Mouse (Mus musculus) CH12.LX (cell line): Measurements from ENCODE around the gene Rgs5. TPM values are rescaled to one million over a fixed set of nuclear protein-coding genes. Genes with fewer than 3 reads are reported as not detected.

Experiments used
- DNase-seq: peaks from one replicate; pipeline ENCODE4 v3.0.0-alpha.2; 2013; ENCODE audit errors: extremely low read depth
- H3K27ac ChIP-seq: 2 replicates; pipeline ENCODE4 v1.5.1; 2012; ENCODE audit warnings: low read depth, mild to moderate bottlenecking, control low read depth, moderate library complexity; ENCODE audit not compliant: insufficient read depth
- H3K27me3 ChIP-seq: replicated peaks from 2 replicates; pipeline ENCODE3; 2012; ENCODE audit warnings: inconsistent platforms
- H3K36me3 ChIP-seq, 2 experiments: replicated peaks in 1 of 2; 2 replicates each; pipeline versions ENCODE3 to v1.6.1; 2012; ENCODE audit warnings: inconsistent platforms in 1 of 2, low read length in 1 of 2, mild to moderate bottlenecking in 1 of 2, mixed read lengths in 1 of 2, moderate library complexity in 1 of 2; ENCODE audit not compliant: control insufficient read depth in 1 of 2, insufficient read depth in 1 of 2
- H3K4me1 ChIP-seq, 2 experiments: 2 replicates each; pipeline ENCODE4 v1.6.1; 2012; ENCODE audit warnings: inconsistent platforms in 1 of 2, moderate library complexity in 1 of 2; ENCODE audit not compliant: insufficient read depth in 2 of 2, control insufficient read depth in 1 of 2
- H3K4me2 ChIP-seq: 2 replicates; pipeline ENCODE4 v1.6.1; 2012; ENCODE audit warnings: low read depth, mild to moderate bottlenecking, control low read depth; ENCODE audit not compliant: poor library complexity, insufficient read depth, severe bottlenecking
- H3K4me3 ChIP-seq, 3 experiments: fragments of 150-350 bp in 1 of 3; sonication (generic) in 1 of 3; replicated peaks in 1 of 3; 2 replicates each; pipeline versions ENCODE3 to v1.5.1; 2011 to 2012; ENCODE audit warnings: low read depth in 2 of 3, low read length in 2 of 3, mild to moderate bottlenecking in 2 of 3, moderate library complexity in 2 of 3, control low read depth in 1 of 3, improper control_type of control experiment in 1 of 3, inconsistent platforms in 1 of 3, mixed read lengths in 1 of 3; ENCODE audit not compliant: poor library complexity in 1 of 3
- H3K79me2 ChIP-seq: replicated peaks from 2 replicates; pipeline ENCODE4 v1.6.1; 2012; ENCODE audit warnings: mild to moderate bottlenecking, moderate library complexity; ENCODE audit not compliant: control insufficient read depth, poor library complexity, insufficient read depth, severe bottlenecking; ENCODE audit errors: extremely low read depth
- H3K9ac ChIP-seq: 2 replicates; pipeline ENCODE4 v1.6.1; 2012; ENCODE audit warnings: low read depth, mild to moderate bottlenecking, control low read depth, moderate library complexity; ENCODE audit not compliant: insufficient read depth
- H3K9me3 ChIP-seq: replicated peaks from 2 replicates; pipeline ENCODE3; 2012; ENCODE audit warnings: low read length, inconsistent platforms, mixed read lengths
- E2F4 ChIP-seq: IDR thresholded peaks from 2 replicates; pipeline ENCODE4 v1.6.1; 2011; ENCODE audit warnings: low read depth, low read length, improper control_type of control experiment; ENCODE audit not compliant: insufficient replicate concordance
- ELF1 ChIP-seq: IDR thresholded peaks from 2 replicates; pipeline ENCODE4 v1.6.1; 2014; ENCODE audit warnings: low read depth, mild to moderate bottlenecking, inconsistent platforms, low read length, improper control_type of control experiment
- GABPA ChIP-seq: IDR thresholded peaks from 2 replicates; pipeline ENCODE4 v1.6.1; 2012; ENCODE audit warnings: low read depth, low read length, improper control_type of control experiment, inconsistent platforms; ENCODE audit not compliant: insufficient replicate concordance
- HCFC1 ChIP-seq: IDR thresholded peaks from 2 replicates; pipeline ENCODE4 v1.6.1; 2012; ENCODE audit warnings: low read depth, mild to moderate bottlenecking, inconsistent platforms, low read length, improper control_type of control experiment
- JUN ChIP-seq: IDR thresholded peaks from 2 replicates; pipeline ENCODE4 v1.6.1; 2011; ENCODE audit warnings: low read depth, mild to moderate bottlenecking, low read length, improper control_type of control experiment, moderate library complexity; ENCODE audit not compliant: insufficient read depth
- JUND ChIP-seq: conservative IDR thresholded peaks from 2 replicates; pipeline ENCODE4 v1.6.1; 2011; ENCODE audit warnings: low read depth, low read length, improper control_type of control experiment
- MAX ChIP-seq: IDR thresholded peaks from 2 replicates; pipeline ENCODE4 v1.6.1; 2011; ENCODE audit warnings: low read length, improper control_type of control experiment
- NRF1 ChIP-seq: IDR thresholded peaks from 2 replicates; pipeline ENCODE4 v1.6.1; 2014; ENCODE audit warnings: low read depth, mild to moderate bottlenecking, inconsistent platforms, low read length, improper control_type of control experiment, moderate library complexity
- PAX5 ChIP-seq: IDR thresholded peaks from 2 replicates; pipeline ENCODE4 v1.6.1; 2012; ENCODE audit warnings: low read length, inconsistent platforms, mixed read lengths
- SIN3A ChIP-seq: IDR thresholded peaks from 2 replicates; pipeline ENCODE4 v1.6.1; 2012; ENCODE audit warnings: low read length, improper control_type of control experiment, inconsistent platforms
- SMC3 ChIP-seq: IDR thresholded peaks from 2 replicates; pipeline ENCODE4 v1.6.1; 2011; ENCODE audit warnings: low read depth, low read length, improper control_type of control experiment
- USF1 ChIP-seq: IDR thresholded peaks from 2 replicates; pipeline ENCODE4 v1.6.1; 2014; ENCODE audit warnings: low read depth, mild to moderate bottlenecking, inconsistent platforms, low read length, improper control_type of control experiment
- ZC3H11A ChIP-seq: IDR thresholded peaks from 2 replicates; pipeline ENCODE4 v1.6.1; 2012; ENCODE audit warnings: low read depth, mild to moderate bottlenecking, inconsistent platforms, low read length, improper control_type of control experiment
- ZKSCAN1 ChIP-seq: IDR thresholded peaks from 2 replicates; pipeline ENCODE4 v1.6.1; 2012; ENCODE audit warnings: low read depth, inconsistent platforms, low read length, improper control_type of control experiment, borderline replicate concordance
- dilution Hi-C: fragments of 300-500 bp; cut with MboI; formaldehyde crosslinking; loops from 2 replicates; pipeline ENCODE4 v1.14.3; 2020; ENCODE audit warnings: low sequenced_read_pairs; ENCODE audit not compliant: extremely low pct_unique_long_range_greater_than_20kb, extremely low pct_ligation_motif_present
- in situ Hi-C: fragments of 300-500 bp; cut with MboI; formaldehyde crosslinking; loops from 3 replicates; pipeline ENCODE4 v1.14.3; 2019; ENCODE audit warnings: low sequenced_read_pairs, low pct_ligation_motif_present, low pct_unique_long_range_greater_than_20kb, mixed read lengths
- polyA plus RNA-seq: library from polyadenylated mRNA; unstranded; fragments of >175 nt; gene quantifications from 2 replicates; pipeline ENCODE4 v1.2.1, GENCODE M21; 2012; ENCODE audit warnings: low read depth; ENCODE audit not compliant: insufficient read length
- total RNA-seq, 2 experiments: library from RNA; depleted of rRNA; stranded (reverse); fragments of 300-350 nt in 1 of 2; fragments of >200 nt in 1 of 2; gene quantifications; 2 replicates each; pipeline ENCODE4 v1.2.3; 2012 to 2014

Gene Rgs5
- total and polyA plus RNA-seq, 3 experiments = not detected

DNA sequence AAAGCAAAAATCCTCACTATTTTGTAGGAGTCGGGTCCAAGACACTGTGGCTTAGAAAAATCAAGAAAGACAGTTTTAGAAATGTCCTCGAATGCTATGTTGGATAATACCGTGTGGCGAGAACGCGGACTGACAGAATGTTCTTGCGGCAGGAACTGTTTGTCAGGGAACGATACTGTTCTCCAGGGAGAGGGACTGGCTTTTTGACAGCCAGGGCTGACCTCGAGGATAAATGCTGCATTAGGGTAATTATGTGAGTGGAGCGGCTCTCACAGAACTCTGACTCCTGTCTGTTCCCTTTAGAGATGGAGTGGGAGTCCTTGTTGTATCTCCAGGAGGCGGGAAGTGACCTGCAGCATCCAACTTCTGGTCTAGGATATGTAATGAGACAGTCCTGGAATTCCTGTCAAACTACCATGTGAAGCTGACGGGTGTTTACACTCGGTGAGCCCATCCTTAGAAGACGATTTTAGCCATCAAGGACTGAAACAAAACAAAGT is 18.0 kb upstream of the Rgs5 start:
- no peak overlapping the region for H3K4me3 ChIP-seq
- TF ChIP-seq JUN = no peak
- TF ChIP-seq SMC3 = no peak
- TF ChIP-seq E2F4 = no peak
- peaks cover 0 to under 1% of the 10 kb centered on the region in 2 experiments; a peak in 1 of 4 replicates for H3K4me1 ChIP-seq
- H3K4me2 ChIP-seq = no peak overlapping the region
- no peak overlapping the region for H3K27ac ChIP-seq
- H3K79me2 ChIP-seq = no peaks in the 10 kb centered on the region
- dilution Hi-C loops = no loop called here
- H3K36me3 ChIP-seq = no peaks in the 10 kb centered on the region
- H3K27me3 ChIP-seq = peaks cover 7% of the 10 kb centered on the region
- no peak for DNase-seq
- no peaks in the 10 kb centered on the region for H3K9me3 ChIP-seq
- H3K9ac ChIP-seq = no peak overlapping the region
- in situ Hi-C loops = no loop called here

DNA sequence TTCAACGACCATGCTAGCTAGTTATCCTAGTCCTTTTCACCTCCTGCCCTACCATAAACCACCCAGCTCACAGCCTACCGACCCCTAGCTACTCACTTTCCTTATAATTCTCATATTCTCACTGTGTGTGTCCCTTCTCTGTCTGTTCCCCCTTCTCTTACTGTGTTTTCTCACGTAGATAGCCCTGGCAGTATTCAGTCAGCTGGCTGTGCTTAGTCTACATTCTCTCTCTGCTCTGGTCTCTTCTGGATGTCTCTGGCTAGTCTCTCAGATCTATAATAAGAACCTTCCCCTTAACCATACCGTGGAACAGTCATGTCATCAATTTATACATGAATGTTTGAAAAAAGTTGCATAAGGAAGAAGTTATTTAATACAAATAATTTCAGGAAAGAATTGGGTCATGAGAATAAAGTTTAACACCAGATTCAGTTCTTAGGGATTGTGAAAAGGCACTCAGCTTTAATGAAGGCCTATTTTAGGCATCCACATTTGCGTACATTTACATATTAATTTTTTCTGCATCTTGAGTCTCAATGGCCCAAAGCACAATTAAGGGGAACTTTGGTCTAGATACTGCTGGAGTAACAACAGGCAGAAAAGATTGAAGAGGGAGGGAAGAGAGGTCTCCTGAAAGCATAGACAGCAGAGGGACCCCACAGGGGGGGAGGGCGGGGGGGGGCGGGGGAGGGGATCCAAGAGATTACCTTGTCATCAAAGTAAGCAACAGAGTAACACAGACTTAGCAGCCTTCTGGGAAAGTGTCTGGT is 10.2 kb upstream of the Rgs5 start:
- H3K9me3 ChIP-seq = no peaks in the 10 kb centered on the region
- TF ChIP-seq SMC3 (no peak), GABPA (no peak), NRF1 (no peak), HCFC1 (no peak), PAX5 (no peak), ZC3H11A (no peak), MAX (no peak), ZKSCAN1 (no peak), E2F4 (no peak), USF1 (no peak), SIN3A (no peak), JUN (no peak), ELF1 (no peak), JUND (no peak)
- no peak overlapping the region for H3K27ac ChIP-seq
- H3K4me1 ChIP-seq = peaks cover 0 to 5% of the 10 kb centered on the region in 2 experiments; a peak in 1 of 4 replicates
- dilution Hi-C loops (no loop called here), in situ Hi-C loops (no loop called here)
- no peak overlapping the region for H3K4me2 ChIP-seq
- no peaks in the 10 kb centered on the region for H3K79me2 ChIP-seq
- H3K36me3 ChIP-seq = no peaks in the 10 kb centered on the region
- DNase-seq = no peak
- H3K27me3 ChIP-seq = peaks cover 2% of the 10 kb centered on the region
- no peak overlapping the region for H3K9ac ChIP-seq
- H3K4me3 ChIP-seq = no peak overlapping the region
